Mouse (Mus musculus) heart, postnatal 0 days (tissue): ENCODE results near the gene Pcgf1. TPM values are rescaled to one million over a fixed set of nuclear protein-coding genes. Genes with fewer than 3 reads are reported as not detected.

ENCODE experiments used
- ATAC-seq: fragments of 200-750 bp; cut with Nextera tagmentation; 2 replicates; pipeline ENCODE4 v1.8.0; 2017; ENCODE audit warnings: low read depth, moderate number of reproducible peaks, moderate library complexity; ENCODE audit not compliant: insufficient read depth
- DNase-seq: peaks from one replicate; pipeline ENCODE4 v3.0.0-alpha.2; 2016; ENCODE audit warnings: low spot score
- H3K27ac ChIP-seq: fragments of 300-500 bp; sonication (generic); 2 replicates; pipeline ENCODE4 v1.5.1; 2014; ENCODE audit warnings: low read depth, mild to moderate bottlenecking
- H3K27me3 ChIP-seq: fragments of 300-500 bp; sonication (generic); 2 replicates; pipeline ENCODE4 v1.6.1; 2014; ENCODE audit warnings: low read length, mixed read lengths; ENCODE audit not compliant: control insufficient read depth, insufficient read depth
- H3K36me3 ChIP-seq: fragments of 300-500 bp; sonication (generic); replicated peaks from 2 replicates; pipeline ENCODE4 v1.6.1; 2014; ENCODE audit warnings: low read length, mixed read lengths; ENCODE audit not compliant: control insufficient read depth, insufficient read depth
- H3K4me1 ChIP-seq: fragments of 300-500 bp; sonication (generic); 2 replicates; pipeline ENCODE4 v1.6.1; 2014; ENCODE audit warnings: antibody characterized with exemption; ENCODE audit not compliant: control insufficient read depth, insufficient read depth
- H3K4me2 ChIP-seq: fragments of 300-500 bp; sonication (generic); 2 replicates; pipeline ENCODE4 v1.6.1; 2014; ENCODE audit warnings: low read depth, mild to moderate bottlenecking, low read length, moderate library complexity
- H3K4me3 ChIP-seq: fragments of 300-500 bp; sonication (generic); 2 replicates; pipeline ENCODE4 v1.5.1; 2014; ENCODE audit warnings: low read depth, low read length
- H3K9ac ChIP-seq: fragments of 300-500 bp; sonication (generic); replicated peaks from 2 replicates; pipeline ENCODE4 v1.6.1; 2014; ENCODE audit warnings: low read depth, low read length, mixed read lengths
- H3K9me3 ChIP-seq: fragments of 300-500 bp; sonication (generic); replicated peaks from 2 replicates; pipeline ENCODE4 v1.6.1; 2016; ENCODE audit warnings: low read length; ENCODE audit not compliant: control insufficient read depth
- CTCF ChIP-seq: IDR thresholded peaks from 2 replicates; pipeline ENCODE4 v1.5.1; 2016; ENCODE audit warnings: antibody characterized with exemption, control low read depth, low read depth
- EP300 ChIP-seq: IDR thresholded peaks from 2 replicates; pipeline ENCODE4 v1.6.1; 2016; ENCODE audit warnings: antibody characterized with exemption, low read depth
- WGBS: fragments of 180-500 bp; shearing (Covaris S2); extraction: QIAGEN DNeasy Blood & Tissue Kit; methylation state at CpG from one replicate; pipeline ENCODE4 v1.1.7; 2014; 5-methylcytosine and 5-hydroxymethylcytosine counted together
- polyA plus RNA-seq: library from polyadenylated mRNA; unstranded; fragments of >200 nt; fragmentation: Nextera tagmentation; extraction: Ambion mirVana; gene quantifications from 2 replicates; pipeline ENCODE4 v1.2.1, GENCODE M21; 2015
- total RNA-seq: library from RNA; depleted of rRNA; stranded (reverse); fragments of >200 nt; gene quantifications from 2 replicates; pipeline ENCODE4 v1.2.3, GENCODE M21; 2014; ENCODE audit warnings: low replicate concordance

The Pcgf1 gene
- total and polyA plus RNA-seq, 2 experiments from 2014 or later: 12.1 to 13.2 TPM

DNA sequence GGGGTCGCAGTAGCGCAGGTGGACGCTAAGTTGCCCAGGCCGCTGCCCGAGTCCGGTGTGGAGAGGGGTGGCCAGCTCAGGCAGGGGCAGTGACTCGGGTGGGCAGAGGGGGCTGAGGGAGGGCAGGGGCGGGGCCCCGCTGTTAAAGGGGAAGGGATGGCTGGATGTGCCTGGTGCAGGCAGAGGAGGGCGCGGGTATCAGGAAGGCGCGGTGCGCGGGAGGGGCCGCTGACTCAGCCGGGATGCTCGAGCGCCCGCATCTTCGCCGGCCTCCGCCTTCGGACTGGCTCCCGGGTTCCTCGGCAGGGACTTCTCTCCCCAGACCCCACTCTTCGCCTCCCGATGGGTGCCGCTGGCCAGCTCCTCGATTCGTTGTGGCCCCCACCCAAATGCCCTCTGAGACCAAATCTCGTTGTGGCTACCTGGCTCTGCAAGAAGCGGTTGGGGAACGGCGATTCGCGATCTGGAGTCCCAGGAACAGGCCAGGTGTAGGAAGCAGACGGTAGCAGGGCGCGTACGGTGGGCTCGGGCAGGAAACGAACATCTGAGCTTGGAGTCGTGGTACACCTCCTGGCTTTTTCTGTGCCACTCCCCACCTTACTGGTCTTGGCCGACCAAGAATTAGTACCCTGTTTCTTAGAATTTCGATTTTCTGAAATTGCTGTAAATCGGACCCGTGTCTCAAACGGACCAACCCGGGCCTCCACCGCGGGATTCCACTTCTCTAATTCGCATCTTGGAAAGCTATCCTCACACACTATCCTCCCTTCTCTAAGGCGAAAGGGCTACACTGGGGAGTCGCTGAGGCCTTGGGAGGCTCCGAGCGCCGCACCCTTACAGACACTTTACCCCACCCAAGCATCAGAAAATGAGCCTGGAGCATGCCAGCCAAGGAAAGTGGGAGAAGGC is 7.1 kb upstream of the Pcgf1 start:
- Histone ChIP-seq H3K4me1 (peaks cover 3% of the 10 kb centered on the region; the same call in 1 of the 2 replicates), H3K36me3 (no peaks in the 10 kb centered on the region), H3K9ac (no peak overlapping the region), H3K27ac (no peak overlapping the region), H3K27me3 (peaks cover 97% of the 10 kb centered on the region), H3K9me3 (no peaks in the 10 kb centered on the region), H3K4me3 (peak overlapping the region; percentile 35), H3K4me2 (no peak overlapping the region)
- TF ChIP-seq CTCF: no peak
- DNase-seq (no peak), ATAC-seq (no peak)
- WGBS: 2% methylated on average over 49 of the region's 58 CpGs

DNA sequence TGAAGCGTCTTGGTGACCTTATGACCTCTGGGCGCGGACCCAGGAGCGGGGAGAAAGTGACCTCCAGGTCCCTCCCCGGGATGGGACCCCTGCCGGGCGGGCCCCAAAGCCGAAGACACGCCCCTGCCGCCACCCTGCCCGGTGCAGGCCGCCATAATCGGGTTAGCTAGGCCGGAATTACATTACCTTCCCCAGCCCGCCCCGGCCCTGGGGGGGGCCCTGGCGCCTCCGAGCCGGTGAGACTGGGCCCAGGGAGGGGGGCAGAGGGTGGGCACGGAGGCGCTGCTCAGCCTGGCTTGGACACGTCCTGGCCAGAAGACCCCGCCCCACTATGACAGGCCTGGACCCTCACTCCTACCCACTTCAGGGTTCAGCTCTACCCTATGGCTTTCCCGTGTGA is 6.4 kb upstream of the Pcgf1 start:
- peaks cover 3% of the 10 kb centered on the region; the same call in 1 of the 2 replicates for H3K4me1 ChIP-seq
- H3K9ac ChIP-seq: no peak overlapping the region
- H3K27me3 ChIP-seq: peaks cover 97% of the 10 kb centered on the region
- H3K36me3 ChIP-seq: no peaks in the 10 kb centered on the region
- DNase-seq: no peak
- no peaks in the 10 kb centered on the region for H3K9me3 ChIP-seq
- no peak overlapping the region for H3K4me2 ChIP-seq
- WGBS: 4% methylated on average over 24 of the region's 24 CpGs
- no peak for ATAC-seq
- H3K27ac ChIP-seq: no peak overlapping the region
- H3K4me3 ChIP-seq: peak overlapping the region; percentile 11; the same call in 1 of the 2 replicates
- TF ChIP-seq EP300 (no peak), CTCF (no peak)

DNA sequence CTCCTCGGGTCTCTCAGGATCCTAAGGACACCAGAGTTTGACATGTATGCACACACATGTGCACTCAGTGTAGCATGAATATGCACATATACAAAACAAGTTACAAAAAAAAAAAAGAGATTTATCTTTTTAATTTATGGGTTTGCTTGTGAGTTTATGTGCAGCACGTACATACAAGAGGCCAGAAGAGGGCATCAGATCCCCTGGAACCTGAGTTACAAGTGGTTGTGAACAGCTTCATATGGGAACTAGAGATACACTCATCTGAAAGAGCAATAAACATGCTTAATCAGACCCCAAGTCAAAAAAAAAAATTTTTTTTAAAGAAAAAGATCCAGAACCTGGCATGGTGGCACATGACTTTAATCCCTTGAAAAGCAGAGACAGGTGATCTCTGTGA is 2.7 kb upstream of the Pcgf1 start:
- Histone ChIP-seq H3K27me3 (peaks cover 71% of the 10 kb centered on the region), H3K9me3 (no peaks in the 10 kb centered on the region), H3K36me3 (0 out of 2 replicates have a peak, but pooled peaks cover 2% of the 10 kb centered on the region), H3K4me1 (0 out of 2 replicates have a peak, but pooled peaks cover 4% of the 10 kb centered on the region), H3K4me2 (no peak overlapping the region), H3K27ac (no peak overlapping the region), H3K9ac (no peak overlapping the region), H3K4me3 (no peak overlapping the region)
- TF ChIP-seq CTCF (peak; percentile 14; the same call in 1 of the 2 replicates), EP300 (no peak)
- WGBS: 25% methylated on average over 2 of the region's 2 CpGs
- no peak for DNase-seq
- no peak for ATAC-seq

DNA sequence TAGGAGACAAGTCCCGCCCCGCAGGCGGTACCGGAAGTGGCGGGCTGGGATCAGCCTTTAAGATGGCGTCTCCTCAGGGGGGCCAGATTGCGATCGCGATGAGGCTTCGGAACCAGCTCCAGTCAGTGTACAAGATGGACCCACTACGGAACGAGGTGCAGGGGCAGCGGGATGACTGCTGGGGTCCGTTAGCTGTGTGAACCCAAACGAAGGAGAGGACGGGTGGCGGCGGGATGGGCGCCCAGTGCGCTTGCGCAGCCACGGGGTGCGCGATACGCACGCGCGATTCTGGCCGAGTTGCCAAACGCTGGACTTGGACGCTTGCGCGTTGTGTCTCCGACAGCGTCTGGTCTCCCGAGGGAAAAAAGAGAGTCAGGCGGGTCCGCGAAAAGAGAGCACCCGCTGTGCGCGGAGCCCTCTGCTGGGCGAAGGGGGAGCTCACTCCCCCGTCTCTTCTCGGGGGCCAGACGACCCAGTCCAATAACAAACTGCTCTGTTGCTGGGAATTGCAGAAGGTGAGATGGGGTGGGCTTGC is 722 bp downstream of the Pcgf1 start:
- H3K36me3 ChIP-seq: peaks cover 28% of the 10 kb centered on the region; the same call in 1 of the 2 replicates
- peaks cover 49% of the 10 kb centered on the region for H3K27me3 ChIP-seq
- ATAC-seq (peak; percentile 92), DNase-seq (peak; percentile 94)
- peak overlapping the region; percentile 87 for H3K4me3 ChIP-seq
- H3K4me1 ChIP-seq: 0 out of 2 replicates have a peak, but pooled peaks cover 4% of the 10 kb centered on the region
- peak overlapping the region; percentile 82 for H3K9ac ChIP-seq
- peak overlapping the region; percentile 80 for H3K27ac ChIP-seq
- no peaks in the 10 kb centered on the region for H3K9me3 ChIP-seq
- peak overlapping the region; percentile 100 for H3K4me2 ChIP-seq
- TF ChIP-seq EP300 (no peak), CTCF (peak; percentile 54)
- WGBS: under 1% methylated on average over 45 of the region's 46 CpGs

DNA sequence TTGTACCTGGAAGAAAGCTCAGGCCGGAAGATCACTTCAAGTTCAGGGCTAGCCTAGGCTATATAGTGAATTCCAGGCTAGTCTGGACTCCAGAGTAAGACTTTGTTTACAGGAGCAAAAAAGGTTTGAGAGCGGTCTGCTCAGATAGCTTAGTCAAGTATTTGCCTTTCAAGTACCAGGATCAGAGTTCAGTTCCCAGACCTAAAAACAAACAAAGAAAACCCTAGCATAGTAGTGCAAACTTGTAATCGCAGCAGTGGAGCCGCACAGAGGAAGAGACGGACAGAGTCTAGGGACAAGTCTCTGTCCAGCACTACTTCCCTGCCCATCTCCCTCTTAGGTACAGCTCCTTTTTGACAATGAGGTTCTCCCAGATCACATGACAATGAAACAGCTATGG is 2.5 kb downstream of the Pcgf1 start:
- Histone ChIP-seq H3K4me2 (no peak overlapping the region), H3K27me3 (peaks cover 49% of the 10 kb centered on the region), H3K36me3 (peaks cover 28% of the 10 kb centered on the region; the same call in 1 of the 2 replicates), H3K9me3 (no peaks in the 10 kb centered on the region), H3K9ac (no peak overlapping the region), H3K27ac (no peak overlapping the region), H3K4me1 (0 out of 2 replicates have a peak, but pooled peaks cover 4% of the 10 kb centered on the region), H3K4me3 (no peak overlapping the region)
- 91% methylated on average over 5 of the region's 5 CpGs for WGBS
- ATAC-seq (no peak), DNase-seq (no peak)
- no peak for TF ChIP-seq CTCF
- TF ChIP-seq EP300: no peak
